ENCODE assay signal across 18 mouse cellular contexts in the genomic region with DNA sequence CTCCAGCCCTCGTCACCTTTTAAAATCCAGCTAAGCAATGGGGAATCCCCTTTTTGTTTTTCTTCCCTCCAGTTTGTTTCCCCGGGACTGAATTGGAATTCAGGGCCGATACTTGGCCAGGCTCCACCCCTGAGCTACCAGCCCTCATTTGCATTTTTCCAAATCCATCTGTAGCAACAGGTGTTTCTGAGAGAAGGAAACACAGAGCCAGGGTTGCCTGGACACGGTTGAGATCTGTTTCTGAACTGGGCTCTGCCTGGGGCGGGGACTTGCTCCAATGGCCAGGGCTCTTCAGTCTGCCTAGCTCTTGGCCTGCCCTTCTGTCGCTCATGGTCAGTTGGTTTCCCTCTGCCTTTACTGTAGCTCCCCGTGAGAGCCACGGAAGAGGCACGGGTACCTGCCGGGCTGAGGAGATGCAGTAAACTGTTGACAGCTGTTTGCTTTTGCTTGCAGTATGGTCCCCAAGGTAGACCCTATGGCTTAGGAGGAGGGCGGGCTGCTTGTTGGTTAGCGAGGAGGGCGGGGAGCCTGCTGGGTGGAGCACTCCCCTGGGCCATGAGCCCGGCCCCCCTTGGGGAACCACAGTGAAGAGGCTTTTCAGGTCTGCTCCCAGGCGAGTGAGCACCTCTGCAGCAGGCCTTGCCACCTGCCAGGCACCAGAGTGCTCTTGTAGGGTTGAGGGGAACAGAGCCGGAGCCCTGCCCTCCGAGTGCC. TPM values are rescaled to one million over a fixed set of nuclear protein-coding genes. Genes with fewer than 3 reads are reported as not detected.
A peak's percentile ranks its signal among the peaks of the same experiment; 100 is the strongest.
DNase-seq lines count a peak whose midpoint lies in the region; ATAC-seq and TF ChIP-seq lines count a peak whose summit lies in the region.
"Had no signal": no experiment of that assay in that cellular context is flagged by ENCODE, and none has a peak within 500 bp of the region (broad histone marks: within the 10 kb centered on the region; RNA-seq: fewer than 3 reads in every experiment).

No protein-coding gene starts in this region.

- no peak overlapping the region for H3K4me3 ChIP-seq in embryonic facial prominence, embryonic 12.5 days
- no peak overlapping the region for H3K4me3 ChIP-seq in embryonic facial prominence, embryonic 10.5 days
- H3K4me3 ChIP-seq in layer of hippocampus, adult 2 months = no peak overlapping the region
- no peak overlapping the region for H3K4me3 ChIP-seq in midbrain, embryonic 10.5 days
- H3K4me3 ChIP-seq in midbrain, embryonic 15.5 days = no peak overlapping the region
- no peak overlapping the region for H3K4me3 ChIP-seq in embryonic facial prominence, embryonic 14.5 days (ENCODE audit: low read depth, low read length)
- H3K4me3 ChIP-seq: erythroblast, embryonic 14.5 days; limb, embryonic 13.5 days; liver, embryonic 15.5 days had no signal

- no peaks in the 10 kb centered on the region for H3K27me3 ChIP-seq in embryonic facial prominence, embryonic 12.5 days
- no peaks in the 10 kb centered on the region for H3K27me3 ChIP-seq in embryonic facial prominence, embryonic 10.5 days (replicated peaks; ENCODE audit: low read depth, poor library complexity, severe bottlenecking)
- H3K27me3 ChIP-seq in midbrain, embryonic 10.5 days (ENCODE audit: low read depth, poor library complexity, severe bottlenecking) = no peaks in the 10 kb centered on the region
- no peaks in the 10 kb centered on the region for H3K27me3 ChIP-seq in midbrain, embryonic 15.5 days (replicated peaks)
- no peaks in the 10 kb centered on the region for H3K27me3 ChIP-seq in embryonic facial prominence, embryonic 14.5 days (replicated peaks; ENCODE audit: control insufficient read depth, insufficient read depth, low read length)
- H3K27me3 ChIP-seq: limb, embryonic 13.5 days; liver, embryonic 15.5 days; Patski had no signal

- no peaks in the 10 kb centered on the region for H3K4me1 ChIP-seq in embryonic facial prominence, embryonic 12.5 days
- peaks cover 8% of the 10 kb centered on the region; the same call in 1 of the 2 replicates for H3K4me1 ChIP-seq in embryonic facial prominence, embryonic 10.5 days
- peaks cover 10% of the 10 kb centered on the region for H3K4me1 ChIP-seq in midbrain, embryonic 10.5 days
- H3K4me1 ChIP-seq in midbrain, embryonic 15.5 days = 0 out of 2 replicates have a peak, but pooled peaks cover under 1% of the 10 kb centered on the region
- no peaks in the 10 kb centered on the region for H3K4me1 ChIP-seq in embryonic facial prominence, embryonic 14.5 days (ENCODE audit: control insufficient read depth, insufficient read depth, low read length)
- H3K4me1 ChIP-seq: limb, embryonic 13.5 days; liver, embryonic 15.5 days had no signal

- WGBS in embryonic facial prominence, embryonic 12.5 days = 62% methylated on average over 17 of the region's 17 CpGs
- 61% methylated on average over 17 of the region's 17 CpGs for WGBS in embryonic facial prominence, embryonic 10.5 days
- 58% methylated on average over 17 of the region's 17 CpGs for WGBS in midbrain, embryonic 10.5 days
- WGBS in midbrain, embryonic 15.5 days = 55% methylated on average over 17 of the region's 17 CpGs
- WGBS in embryonic facial prominence, embryonic 14.5 days = 59% methylated on average over 17 of the region's 17 CpGs

- H3K4me2 ChIP-seq in embryonic facial prominence, embryonic 12.5 days (replicated peaks) = no peak overlapping the region
- no peak overlapping the region for H3K4me2 ChIP-seq in midbrain, embryonic 15.5 days
- H3K4me2 ChIP-seq in embryonic facial prominence, embryonic 14.5 days (ENCODE audit: low read depth, low read length) = no peak overlapping the region
- H3K4me2 ChIP-seq: limb, embryonic 13.5 days; liver, embryonic 15.5 days had no signal

- H3K27ac ChIP-seq in embryonic facial prominence, embryonic 12.5 days = no peak overlapping the region
- no peak overlapping the region for H3K27ac ChIP-seq in embryonic facial prominence, embryonic 10.5 days (replicated peaks)
- peak overlapping the region; percentile 76 for H3K27ac ChIP-seq in layer of hippocampus, adult 2 months
- 0 out of 2 replicates have a peak overlapping the region, but pooled peaks have one; percentile 17 for H3K27ac ChIP-seq in midbrain, embryonic 10.5 days (replicated peaks)
- no peak overlapping the region for H3K27ac ChIP-seq in midbrain, embryonic 15.5 days
- no peak overlapping the region for H3K27ac ChIP-seq in embryonic facial prominence, embryonic 14.5 days (replicated peaks; ENCODE audit: low read depth, low read length)
- H3K27ac ChIP-seq: limb, embryonic 13.5 days; liver, embryonic 15.5 days had no signal

- DNase-seq in embryonic facial prominence, embryonic 10.5 days (ENCODE audit: low spot score) = no peak
- DNase-seq in layer of hippocampus, adult 2 months (ENCODE audit: low spot score in 2 of 2) = peak; percentile 57
- no peak for DNase-seq in layer of hippocampus, adult 8-10 months (ENCODE audit: low spot score in 2 of 2)
- DNase-seq in midbrain, embryonic 10.5 days (ENCODE audit: low spot score) = no peak
- DNase-seq in embryonic facial prominence, embryonic 14.5 days (ENCODE audit: low spot score) = no peak
- DNase-seq in kidney, postnatal 25 days = no peak
- DNase-seq: adrenal gland, postnatal 25 days; cerebellum, adult 8-10 months; right cerebral cortex, adult 18-20 months; thymus, adult 2 months had no signal

- H3K36me3 ChIP-seq in embryonic facial prominence, embryonic 12.5 days = peaks cover 41% of the 10 kb centered on the region
- H3K36me3 ChIP-seq in embryonic facial prominence, embryonic 10.5 days (replicated peaks) = peaks cover 76% of the 10 kb centered on the region
- H3K36me3 ChIP-seq in midbrain, embryonic 10.5 days = peaks cover 72% of the 10 kb centered on the region
- H3K36me3 ChIP-seq in midbrain, embryonic 15.5 days (replicated peaks) = peaks cover 17% of the 10 kb centered on the region
- H3K36me3 ChIP-seq in embryonic facial prominence, embryonic 14.5 days (ENCODE audit: control insufficient read depth, insufficient read depth, low read length) = peaks cover 46% of the 10 kb centered on the region

- H3K9me3 ChIP-seq in embryonic facial prominence, embryonic 12.5 days = no peaks in the 10 kb centered on the region
- H3K9me3 ChIP-seq in embryonic facial prominence, embryonic 10.5 days = no peaks in the 10 kb centered on the region
- H3K9me3 ChIP-seq in midbrain, embryonic 10.5 days (replicated peaks) = no peaks in the 10 kb centered on the region
- no peaks in the 10 kb centered on the region for H3K9me3 ChIP-seq in midbrain, embryonic 15.5 days
- no peaks in the 10 kb centered on the region for H3K9me3 ChIP-seq in embryonic facial prominence, embryonic 14.5 days (ENCODE audit: control insufficient read depth, low read length)
- H3K9me3 ChIP-seq: limb, embryonic 13.5 days; liver, embryonic 15.5 days had no signal

- no peak overlapping the region for H3K9ac ChIP-seq in embryonic facial prominence, embryonic 12.5 days
- no peak overlapping the region for H3K9ac ChIP-seq in midbrain, embryonic 15.5 days
- H3K9ac ChIP-seq in embryonic facial prominence, embryonic 14.5 days (ENCODE audit: low read depth, low read length) = no peak overlapping the region
- H3K9ac ChIP-seq: limb, embryonic 13.5 days; liver, embryonic 15.5 days had no signal

- no peak for TF ChIP-seq CTCF in layer of hippocampus, adult 2 months (conservative IDR thresholded peaks at IDR 0.05)

- 0 out of 2 replicates have a peak, but pooled peaks have one; percentile 49 for ATAC-seq in embryonic facial prominence, embryonic 12.5 days (ENCODE audit: insufficient number of reproducible peaks, insufficient read depth, low FRiP score, low TSS enrichment)
- ATAC-seq in midbrain, embryonic 15.5 days (replicated peaks) = no peak
- ATAC-seq in embryonic facial prominence, embryonic 14.5 days (ENCODE audit: low read depth) = peak; percentile 56; the same call in 1 of the 2 replicates
- ATAC-seq: forebrain, embryonic 16.5 days; Patski had no signal

RNA-seq across cellular contexts. Expression of a gene that starts 16.9 kb away (rescaled TPM):
- 41.5 and 42.5 TPM in 2 replicates for polyA plus RNA-seq in embryonic facial prominence, embryonic 12.5 days (2016; fragmentation: Nextera tagmentation; extraction: Ambion mirVana)
- polyA plus RNA-seq in embryonic facial prominence, embryonic 10.5 days (2016; fragmentation: Nextera tagmentation; extraction: Ambion mirVana) = 51.2 and 60.1 TPM in 2 replicates
- total RNA-seq in layer of hippocampus, adult 2 months (2021) = 10 to 100 TPM; 48.1 to 55.5 TPM
- 10 to 100 TPM; 49.4 to 59.0 (median 51.7) TPM for total RNA-seq in layer of hippocampus, adult 8-10 months (2022)
- 63.9 and 71.5 TPM in 2 replicates for polyA plus RNA-seq in midbrain, embryonic 10.5 days (2016; fragmentation: Nextera tagmentation; extraction: Ambion mirVana)
- 95.9 and 96.0 TPM in 2 replicates for polyA plus RNA-seq in midbrain, embryonic 15.5 days (2015; fragmentation: Nextera tagmentation; extraction: Ambion mirVana)
- polyA plus RNA-seq in embryonic facial prominence, embryonic 14.5 days (2014; fragmentation: Nextera tagmentation; extraction: Ambion mirVana) = 37.7 and 39.8 TPM in 2 replicates

RNA-seq across cellular contexts. Expression of a gene that starts 39.0 kb away (rescaled TPM):
- polyA plus RNA-seq in embryonic facial prominence, embryonic 12.5 days (2016; fragmentation: Nextera tagmentation; extraction: Ambion mirVana) = 0.64 and 0.97 TPM in 2 replicates
- polyA plus RNA-seq in embryonic facial prominence, embryonic 10.5 days (2016; fragmentation: Nextera tagmentation; extraction: Ambion mirVana) = 0.23 and 0.34 TPM in 2 replicates
- 100 to 1,000 TPM; 117 to 127 TPM for total RNA-seq in layer of hippocampus, adult 2 months (2021)
- total RNA-seq in layer of hippocampus, adult 8-10 months (2022) = 100 to 1,000 TPM; 116 to 122 (median 119) TPM
- 0.20 and 0.29 TPM in 2 replicates for polyA plus RNA-seq in midbrain, embryonic 10.5 days (2016; fragmentation: Nextera tagmentation; extraction: Ambion mirVana)
- 6.8 and 8.1 TPM in 2 replicates for polyA plus RNA-seq in midbrain, embryonic 15.5 days (2015; fragmentation: Nextera tagmentation; extraction: Ambion mirVana)
- 0.31 and 0.38 TPM in 2 replicates for polyA plus RNA-seq in embryonic facial prominence, embryonic 14.5 days (2014; fragmentation: Nextera tagmentation; extraction: Ambion mirVana)
- polyA plus RNA-seq: erythroblast, embryonic 14.5 days; heart, embryonic 16.5 days; liver, embryonic 15.5 days; Patski had no signal

RNA-seq across cellular contexts. Expression of a gene that starts 51.2 kb away (rescaled TPM):
- polyA plus RNA-seq in embryonic facial prominence, embryonic 12.5 days (2016; fragmentation: Nextera tagmentation; extraction: Ambion mirVana) = 39.4 and 42.2 TPM in 2 replicates
- 50.9 and 52.2 TPM in 2 replicates for polyA plus RNA-seq in embryonic facial prominence, embryonic 10.5 days (2016; fragmentation: Nextera tagmentation; extraction: Ambion mirVana)
- total RNA-seq in layer of hippocampus, adult 2 months (2021) = 100 to 1,000 TPM in 1 of 2 experiments, 10 to 100 TPM in 1; 93.2 to 107 TPM
- 100 to 1,000 TPM in 2 of 4 experiments, 10 to 100 TPM in 2; 89.5 to 105 (median 95.6) TPM for total RNA-seq in layer of hippocampus, adult 8-10 months (2022)
- 49.2 and 54.7 TPM in 2 replicates for polyA plus RNA-seq in midbrain, embryonic 10.5 days (2016; fragmentation: Nextera tagmentation; extraction: Ambion mirVana)
- 36.4 and 37.9 TPM in 2 replicates for polyA plus RNA-seq in midbrain, embryonic 15.5 days (2015; fragmentation: Nextera tagmentation; extraction: Ambion mirVana)
- 28.8 and 29.3 TPM in 2 replicates for polyA plus RNA-seq in embryonic facial prominence, embryonic 14.5 days (2014; fragmentation: Nextera tagmentation; extraction: Ambion mirVana)

RNA-seq across cellular contexts. Expression of a gene that starts 58.6 kb away (rescaled TPM):
- 17.0 and 17.7 TPM in 2 replicates for polyA plus RNA-seq in embryonic facial prominence, embryonic 12.5 days (2016; fragmentation: Nextera tagmentation; extraction: Ambion mirVana)
- polyA plus RNA-seq in embryonic facial prominence, embryonic 10.5 days (2016; fragmentation: Nextera tagmentation; extraction: Ambion mirVana) = 24.1 and 24.2 TPM in 2 replicates
- 10 to 100 TPM; 15.2 to 15.6 TPM for total RNA-seq in layer of hippocampus, adult 2 months (2021)
- total RNA-seq in layer of hippocampus, adult 8-10 months (2022) = 10 to 100 TPM; 13.2 to 13.5 (median 13.4) TPM
- 17.4 and 21.2 TPM in 2 replicates for polyA plus RNA-seq in midbrain, embryonic 10.5 days (2016; fragmentation: Nextera tagmentation; extraction: Ambion mirVana)
- 14.2 and 14.8 TPM in 2 replicates for polyA plus RNA-seq in midbrain, embryonic 15.5 days (2015; fragmentation: Nextera tagmentation; extraction: Ambion mirVana)
- polyA plus RNA-seq in embryonic facial prominence, embryonic 14.5 days (2014; fragmentation: Nextera tagmentation; extraction: Ambion mirVana) = 4.8 and 5.4 TPM in 2 replicates

Comparison
In these comparisons a context has a peak if more than half of its experiments do, and no peak if none do; other contexts are left out.
1. H3K27ac ChIP-seq: peak in layer of hippocampus, adult 2 months (single experiment) and midbrain, embryonic 10.5 days (single experiment); none in embryonic facial prominence, embryonic 12.5 days (single experiment), embryonic facial prominence, embryonic 10.5 days (single experiment), midbrain, embryonic 15.5 days (single experiment) and embryonic facial prominence, embryonic 14.5 days (single experiment).
2. DNase-seq: peak in layer of hippocampus, adult 2 months (2 of 2); none in embryonic facial prominence, embryonic 10.5 days (single experiment), layer of hippocampus, adult 8-10 months (0 of 2), midbrain, embryonic 10.5 days (single experiment), embryonic facial prominence, embryonic 14.5 days (single experiment) and kidney, postnatal 25 days (0 of 2).